Comparison of ENCODE assay signal across 14 mouse cellular contexts in genomic region chr9:63234356-63234755, GRCm38 (mm10).
"Had no signal": no experiment of that assay in that cellular context is flagged by ENCODE, and none has a peak within 500 bp of the region (broad histone marks: within the 10 kb centered on the region; RNA-seq: fewer than 3 reads in every experiment).

No protein-coding gene starts in this region.

- H3K9me3 ChIP-seq: limb, embryonic 13.5 days had no signal

- DNase-seq: kidney, adult 11 months; kidney, adult 9 months; kidney, postnatal 36 days; layer of hippocampus, adult 9-11 months; layer of hippocampus, postnatal 36 days; lung, adult 18-20 months; right cerebral cortex, postnatal 4 days; spleen, adult 18-20 months; thymus, adult 18-20 months; thymus, postnatal 14 days had no signal

- H3K27ac ChIP-seq: kidney, postnatal 0 days; limb, embryonic 13.5 days; liver, embryonic 14.5 days had no signal

- H3K4me2 ChIP-seq: limb, embryonic 13.5 days had no signal

- H3K27me3 ChIP-seq: limb, embryonic 13.5 days had no signal

- H3K9ac ChIP-seq: limb, embryonic 13.5 days; liver, embryonic 14.5 days had no signal

- H3K4me3 ChIP-seq: limb, embryonic 13.5 days; myocyte had no signal
